Mouse (Mus musculus) left cerebral cortex, adult 8-10 months (tissue): ENCODE data around the gene Cnnm1. TPM values are rescaled to one million over a fixed set of nuclear protein-coding genes. Genes with fewer than 3 reads are reported as not detected.

ENCODE experiments used
- DNase-seq, 2 experiments: peaks; one replicate each; pipeline ENCODE4 v3.0.0; 2022; ENCODE audit warnings: low spot score in 2 of 2
- total RNA-seq, 4 experiments: library from RNA; stranded (reverse); gene quantifications; 2 replicates each; pipeline ENCODE4 v1.2.4; 2022

The Cnnm1 gene
- total RNA-seq, 4 experiments from 2014 or later = 92.3 to 104 (median 96.8) TPM

GRCm38 (mm10) chr19:43510436-43511220, 70.4 kb downstream of the Cnnm1 start:
- no peak for DNase-seq

- no peak for DNase-seq
Observed at GRCm38 (mm10) chr19:43511621-43512620, 71.7 kb downstream of the Cnnm1 start.

- no peak for DNase-seq
Observed at GRCm38 (mm10) chr19:43513874-43514273, 73.6 kb downstream of the Cnnm1 start.

- no peak for DNase-seq
Observed at GRCm38 (mm10) chr19:43515668-43516396, 75.6 kb downstream of the Cnnm1 start.

GRCm38 (mm10) chr19:43516397-43517035, 76.3 kb downstream of the Cnnm1 start:
- no peak for DNase-seq

GRCm38 (mm10) chr19:43517320-43517719, 77.1 kb downstream of the Cnnm1 start:
- DNase-seq = no peak

GRCm38 (mm10) chr19:43517808-43518207, 77.6 kb downstream of the Cnnm1 start:
- no peak for DNase-seq

- no peak for DNase-seq
Observed at GRCm38 (mm10) chr19:43518261-43518660, 78.0 kb downstream of the Cnnm1 start.

GRCm38 (mm10) chr19:43519226-43519625, 79.0 kb downstream of the Cnnm1 start:
- DNase-seq = no peak

GRCm38 (mm10) chr19:43520402-43520801, 80.2 kb downstream of the Cnnm1 start:
- DNase-seq = no peak

GRCm38 (mm10) chr19:43521362-43521761, 81.1 kb downstream of the Cnnm1 start:
- DNase-seq = no peak

GRCm38 (mm10) chr19:43521996-43522395, 81.8 kb downstream of the Cnnm1 start:
- no peak for DNase-seq

- DNase-seq = peak in 1 of 2 experiments; percentile 40
Observed at GRCm38 (mm10) chr19:43523551-43523950, 83.3 kb downstream of the Cnnm1 start.

- peak; percentile 93 to 98 for DNase-seq
Observed at GRCm38 (mm10) chr19:43524187-43525103, 84.2 kb downstream of the Cnnm1 start, which contains the start of gene Got1. Got1 (minus strand) TSS chr19:43524605.

GRCm38 (mm10) chr19:43525104-43525482, 84.9 kb downstream of the Cnnm1 start:
- peak in 1 of 2 experiments; percentile 62 for DNase-seq

GRCm38 (mm10) chr19:43525566-43525965, 85.3 kb downstream of the Cnnm1 start:
- no peak for DNase-seq

GRCm38 (mm10) chr19:43526025-43526424, 85.8 kb downstream of the Cnnm1 start:
- no peak for DNase-seq

GRCm38 (mm10) chr19:43527131-43527530, 86.9 kb downstream of the Cnnm1 start:
- DNase-seq = no peak

- DNase-seq = no peak
Observed at GRCm38 (mm10) chr19:43528056-43528587, 87.9 kb downstream of the Cnnm1 start.
